Mouse (Mus musculus) forebrain, embryonic 16.5 days (tissue): ENCODE data around the gene Hist1h4k. TPM values are rescaled to one million over a fixed set of nuclear protein-coding genes. Genes with fewer than 3 reads are reported as not detected.
A peak's percentile ranks its signal among the peaks of the same experiment; 100 is the strongest.
"Not testable (repeated sequence)": the region's sequence is repeated elsewhere in the genome, so short reads cannot be mapped to it uniquely, and the experiment has no call there.

Source experiments
- ATAC-seq: fragments of 200-750 bp; cut with Nextera tagmentation; 2 replicates; pipeline ENCODE4 v1.8.0; 2017; ENCODE audit warnings: mild to moderate bottlenecking, moderate library complexity
- H3K27ac ChIP-seq: fragments of 300-500 bp; sonication (generic); 2 replicates; pipeline ENCODE4 v1.5.1; 2014; ENCODE audit warnings: low read length, control low read depth
- H3K27me3 ChIP-seq: fragments of 300-500 bp; sonication (generic); replicated peaks from 2 replicates; pipeline ENCODE4 v1.6.1; 2014; ENCODE audit warnings: low read length; ENCODE audit not compliant: control insufficient read depth, insufficient read depth
- H3K36me3 ChIP-seq: fragments of 300-500 bp; sonication (generic); 2 replicates; pipeline ENCODE4 v1.6.1; 2014; ENCODE audit not compliant: control insufficient read depth, insufficient read depth
- H3K4me1 ChIP-seq: fragments of 300-500 bp; sonication (generic); replicated peaks from 2 replicates; pipeline ENCODE4 v1.6.1; 2014; ENCODE audit warnings: low read length; ENCODE audit not compliant: control insufficient read depth, insufficient read depth
- H3K4me2 ChIP-seq: fragments of 300-500 bp; sonication (generic); 2 replicates; pipeline ENCODE4 v1.6.1; 2014; ENCODE audit warnings: mild to moderate bottlenecking, low read length, control low read depth
- H3K4me3 ChIP-seq: fragments of 300-500 bp; sonication (generic); replicated peaks from 2 replicates; pipeline ENCODE4 v1.5.1; 2014; ENCODE audit warnings: mild to moderate bottlenecking, low read length, control low read depth
- H3K9ac ChIP-seq: fragments of 300-500 bp; sonication (generic); replicated peaks from 2 replicates; pipeline ENCODE4 v1.6.1; 2014; ENCODE audit warnings: low read depth, low read length, control low read depth
- H3K9me3 ChIP-seq: fragments of 300-500 bp; sonication (generic); 2 replicates; pipeline ENCODE4 v1.6.1; 2016; ENCODE audit warnings: low read length; ENCODE audit not compliant: control insufficient read depth
- WGBS: fragments of 180-500 bp; shearing (Covaris S2); extraction: QIAGEN DNeasy Blood & Tissue Kit; methylation state at CpG from one replicate; pipeline ENCODE4 v1.1.7; 2014; 5-methylcytosine and 5-hydroxymethylcytosine counted together
- polyA plus RNA-seq: library from polyadenylated mRNA; unstranded; fragments of >200 nt; fragmentation: Nextera tagmentation; extraction: Ambion mirVana; gene quantifications from 2 replicates; pipeline ENCODE4 v1.2.1, GENCODE M21; 2015

The Hist1h4k gene
- polyA plus RNA-seq, 1 experiment from 2014 or later = 1.6 TPM

DNA sequence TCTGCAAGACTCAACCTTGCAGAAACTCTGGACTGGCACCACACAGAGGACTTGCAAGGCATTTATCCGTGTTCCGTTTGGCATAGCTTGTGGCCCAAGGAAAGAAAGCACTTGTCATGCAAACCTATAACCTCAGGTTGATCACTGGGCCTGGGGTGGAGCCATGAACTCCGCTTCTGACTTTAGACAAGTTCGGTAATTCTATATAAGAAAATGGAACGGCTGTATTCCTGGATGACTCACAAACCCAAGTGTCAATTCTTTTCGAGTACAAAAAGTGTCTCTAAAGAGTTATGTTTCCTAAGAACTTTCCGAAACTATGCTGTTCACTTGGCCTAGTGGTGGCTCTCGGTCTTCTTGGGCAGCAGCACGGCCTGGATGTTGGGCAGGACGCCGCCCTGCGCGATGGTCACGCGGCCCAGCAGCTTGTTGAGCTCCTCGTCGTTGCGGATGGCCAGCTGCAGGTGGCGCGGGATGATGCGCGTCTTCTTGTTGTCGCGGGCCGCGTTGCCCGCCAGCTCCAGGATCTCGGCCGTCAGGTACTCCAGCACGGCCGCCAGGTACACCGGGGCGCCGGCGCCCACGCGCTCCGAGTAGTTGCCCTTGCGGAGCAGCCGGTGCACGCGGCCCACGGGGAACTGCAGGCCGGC is 29.1 kb downstream of the Hist1h4k start:
- H3K36me3 ChIP-seq, H3K27me3 ChIP-seq, ATAC-seq, H3K9me3 ChIP-seq: not testable (repeated sequence)
- Histone ChIP-seq H3K4me3 (peak overlapping the region; percentile 49), H3K4me2 (peak overlapping the region; percentile 58), H3K27ac (peak overlapping the region; percentile 81), H3K9ac (peak overlapping the region; percentile 44; the same call in 1 of the 2 replicates), H3K4me1 (peaks cover 23% of the 10 kb centered on the region)
- WGBS = 2% methylated on average over 19 of the region's 44 CpGs

DNA sequence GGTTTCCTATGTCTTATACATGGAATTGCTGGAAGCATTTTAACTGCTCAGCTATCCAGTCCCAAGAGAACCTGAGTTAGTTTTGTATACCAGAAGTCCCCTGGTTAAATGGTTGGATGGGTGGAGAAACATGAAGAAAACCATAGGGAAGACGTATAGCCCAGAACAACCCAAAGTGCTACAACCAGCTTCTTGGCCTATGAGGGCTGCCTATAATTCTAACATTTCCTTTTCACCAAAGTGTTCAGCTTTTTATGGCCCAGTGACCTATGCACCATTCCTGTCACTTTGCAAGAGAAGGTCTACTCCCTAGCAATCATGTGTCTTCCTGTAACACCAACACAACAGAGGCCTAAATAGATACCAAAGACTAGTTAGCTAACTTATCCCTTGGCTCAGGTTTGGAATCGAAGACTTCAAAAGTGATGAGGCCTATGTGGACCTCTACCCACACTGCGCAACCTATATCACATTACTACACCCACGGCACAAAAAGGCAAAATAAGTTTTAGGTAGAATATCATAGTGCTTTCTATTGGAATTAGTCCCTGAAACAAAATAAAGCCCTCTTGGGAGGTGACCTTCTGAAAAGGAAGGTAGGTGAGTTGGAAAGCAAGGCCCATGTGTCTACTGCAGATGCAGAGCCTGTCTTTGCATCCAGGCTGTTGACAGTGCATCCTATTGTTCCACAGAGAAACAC is 31.8 kb downstream of the Hist1h4k start:
- ATAC-seq = no peak
- Histone ChIP-seq H3K36me3 (no peaks in the 10 kb centered on the region), H3K27ac (peak overlapping the region; percentile 78), H3K4me3 (peak overlapping the region; percentile 54), H3K4me1 (peaks cover 31% of the 10 kb centered on the region), H3K9ac (peak overlapping the region; percentile 61), H3K9me3 (no peaks in the 10 kb centered on the region), H3K27me3 (no peaks in the 10 kb centered on the region), H3K4me2 (peak overlapping the region; percentile 83)
- WGBS = 45% methylated on average over 4 of the region's 4 CpGs

DNA sequence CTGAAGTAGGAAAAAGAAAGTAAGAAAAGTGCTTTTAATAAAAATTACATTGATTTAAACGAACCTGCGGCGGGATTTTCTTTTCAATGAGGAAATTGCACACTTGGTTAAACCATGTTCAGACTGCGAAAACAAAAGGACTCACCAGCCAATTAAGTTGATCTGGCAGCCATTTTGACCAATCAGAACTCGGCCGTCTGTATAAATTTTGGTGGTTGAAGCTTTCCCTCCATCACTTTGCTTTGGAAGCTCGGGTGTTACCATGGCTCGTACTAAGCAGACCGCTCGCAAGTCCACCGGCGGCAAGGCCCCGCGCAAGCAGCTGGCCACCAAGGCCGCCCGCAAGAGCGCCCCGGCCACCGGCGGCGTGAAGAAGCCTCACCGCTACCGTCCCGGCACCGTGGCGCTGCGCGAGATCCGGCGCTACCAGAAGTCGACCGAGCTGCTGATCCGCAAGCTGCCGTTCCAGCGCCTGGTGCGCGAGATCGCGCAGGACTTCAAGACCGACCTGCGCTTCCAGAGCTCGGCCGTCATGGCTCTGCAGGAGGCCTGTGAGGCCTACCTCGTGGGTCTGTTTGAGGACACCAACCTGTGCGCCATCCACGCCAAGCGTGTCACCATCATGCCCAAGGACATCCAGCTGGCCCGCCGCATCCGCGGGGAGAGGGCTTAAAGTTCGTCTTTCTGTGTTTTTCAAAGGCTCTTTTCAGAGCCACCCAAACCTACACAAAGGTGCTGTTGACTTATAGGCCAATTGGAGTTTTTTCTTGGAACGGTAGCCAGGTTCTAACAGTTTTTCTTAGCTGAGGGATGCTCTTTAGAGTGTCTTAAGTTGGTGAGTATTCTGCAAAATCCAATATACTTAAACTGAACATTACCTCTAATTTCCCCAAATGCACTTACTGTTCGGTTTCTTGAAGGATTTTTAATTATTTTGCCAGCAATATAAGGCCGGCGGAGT is 32.6 kb downstream of the Hist1h4k start, which contains the start of gene Hist1h3h:
Gene Hist1h3h, plus strand, starts transcription at position 263 of the 961 bp plus-strand sequence.
- Histone ChIP-seq H3K27ac (peak within 1 kb of the TSS; percentile 97), H3K4me3 (peak within 1 kb of the TSS; percentile 54), H3K4me2 (peak within 1 kb of the TSS; percentile 98), H3K4me1 (peaks cover 29% of the 10 kb centered on the region), H3K9ac (peak within 1 kb of the TSS; percentile 71)
- not testable (repeated sequence) for H3K27me3 ChIP-seq, H3K9me3 ChIP-seq, H3K36me3 ChIP-seq
- peak; percentile 43 for ATAC-seq
- WGBS = under 1% methylated on average over 25 of the region's 56 CpGs

DNA sequence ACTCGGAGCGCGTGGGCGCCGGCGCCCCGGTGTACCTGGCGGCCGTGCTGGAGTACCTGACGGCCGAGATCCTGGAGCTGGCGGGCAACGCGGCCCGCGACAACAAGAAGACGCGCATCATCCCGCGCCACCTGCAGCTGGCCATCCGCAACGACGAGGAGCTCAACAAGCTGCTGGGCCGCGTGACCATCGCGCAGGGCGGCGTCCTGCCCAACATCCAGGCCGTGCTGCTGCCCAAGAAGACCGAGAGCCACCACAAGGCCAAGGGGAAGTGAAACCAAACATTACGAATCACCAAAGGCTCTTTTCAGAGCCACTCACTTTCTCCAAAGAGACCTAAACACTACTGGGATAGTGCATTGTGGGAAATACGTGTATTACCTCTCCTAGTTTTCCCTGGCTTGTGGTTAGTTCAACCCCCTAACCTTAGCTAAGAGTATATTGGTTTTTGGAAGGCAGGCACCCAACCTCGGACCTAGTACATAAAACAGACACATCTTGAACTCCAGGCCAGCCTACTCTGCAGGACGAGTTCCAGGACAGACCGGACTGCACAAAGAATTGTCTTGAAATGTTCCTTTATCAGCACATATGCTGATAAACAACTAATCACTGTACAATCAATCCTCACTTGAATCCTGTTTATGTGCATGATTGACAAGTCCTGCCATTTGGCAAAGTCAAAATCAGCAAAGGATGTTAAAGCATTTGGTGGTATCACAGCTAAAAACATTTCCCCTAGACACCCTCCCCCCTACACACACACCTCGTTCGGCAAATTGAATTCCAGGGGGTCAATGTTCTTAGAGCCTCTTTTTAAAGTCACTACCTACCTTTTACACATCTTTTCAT is 33.5 kb downstream of the Hist1h4k start:
- H3K36me3 ChIP-seq, H3K9me3 ChIP-seq, H3K27me3 ChIP-seq: not testable (repeated sequence)
- H3K27ac ChIP-seq = peak overlapping the region; percentile 97
- H3K4me2 ChIP-seq = peak overlapping the region; percentile 98
- under 1% methylated on average over 12 of the region's 38 CpGs for WGBS
- peak overlapping the region; percentile 71 for H3K9ac ChIP-seq
- ATAC-seq = peak; percentile 1; the same call in 1 of the 2 replicates
- H3K4me3 ChIP-seq = peak overlapping the region; percentile 54
- H3K4me1 ChIP-seq = peaks cover 25% of the 10 kb centered on the region

DNA sequence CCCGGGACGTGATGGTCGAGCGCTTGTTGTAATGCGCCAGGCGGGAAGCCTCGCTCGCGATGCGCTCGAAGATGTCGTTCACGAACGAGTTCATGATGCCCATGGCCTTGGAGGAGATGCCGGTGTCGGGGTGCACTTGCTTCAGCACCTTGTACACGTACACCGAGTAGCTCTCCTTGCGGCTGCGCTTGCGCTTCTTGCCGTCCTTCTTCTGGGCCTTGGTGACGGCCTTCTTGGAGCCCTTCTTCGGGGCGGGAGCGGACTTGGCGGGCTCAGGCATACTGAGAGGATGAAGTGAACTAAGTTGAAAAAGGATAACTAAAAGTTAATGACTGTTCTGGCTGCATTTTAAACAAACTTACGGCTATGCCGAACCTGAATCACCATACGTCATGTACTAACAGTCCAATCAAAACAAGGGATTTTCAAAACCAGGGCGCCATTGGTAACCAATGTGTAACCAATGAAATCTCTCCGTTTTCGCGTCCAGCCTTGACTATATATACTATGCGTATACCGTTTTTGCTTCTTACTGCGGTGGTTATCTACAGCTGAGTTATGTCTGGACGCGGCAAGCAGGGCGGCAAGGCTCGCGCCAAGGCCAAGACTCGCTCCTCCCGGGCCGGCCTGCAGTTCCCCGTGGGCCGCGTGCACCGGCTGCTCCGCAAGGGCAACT is 34.3 kb downstream of the Hist1h4k start, which contains the start of the genes Hist1h2bl and Hist1h2ai:
Gene Hist1h2bl, minus strand, starts transcription at position 280 of the 676 bp plus-strand sequence.
Gene Hist1h2ai, plus strand, starts transcription at position 559 of the 676 bp plus-strand sequence.
- H3K4me3 ChIP-seq = peak within 1 kb of the TSS; percentile 54
- not testable (repeated sequence) for H3K9me3 ChIP-seq, H3K27me3 ChIP-seq, H3K36me3 ChIP-seq
- peaks cover 25% of the 10 kb centered on the region for H3K4me1 ChIP-seq
- peak within 1 kb of the TSS; percentile 98 for H3K4me2 ChIP-seq
- WGBS = under 1% methylated on average over 25 of the region's 50 CpGs
- peak within 1 kb of the TSS; percentile 71 for H3K9ac ChIP-seq
- peak within 1 kb of the TSS; percentile 97 for H3K27ac ChIP-seq
- peak; percentile 94 for ATAC-seq

DNA sequence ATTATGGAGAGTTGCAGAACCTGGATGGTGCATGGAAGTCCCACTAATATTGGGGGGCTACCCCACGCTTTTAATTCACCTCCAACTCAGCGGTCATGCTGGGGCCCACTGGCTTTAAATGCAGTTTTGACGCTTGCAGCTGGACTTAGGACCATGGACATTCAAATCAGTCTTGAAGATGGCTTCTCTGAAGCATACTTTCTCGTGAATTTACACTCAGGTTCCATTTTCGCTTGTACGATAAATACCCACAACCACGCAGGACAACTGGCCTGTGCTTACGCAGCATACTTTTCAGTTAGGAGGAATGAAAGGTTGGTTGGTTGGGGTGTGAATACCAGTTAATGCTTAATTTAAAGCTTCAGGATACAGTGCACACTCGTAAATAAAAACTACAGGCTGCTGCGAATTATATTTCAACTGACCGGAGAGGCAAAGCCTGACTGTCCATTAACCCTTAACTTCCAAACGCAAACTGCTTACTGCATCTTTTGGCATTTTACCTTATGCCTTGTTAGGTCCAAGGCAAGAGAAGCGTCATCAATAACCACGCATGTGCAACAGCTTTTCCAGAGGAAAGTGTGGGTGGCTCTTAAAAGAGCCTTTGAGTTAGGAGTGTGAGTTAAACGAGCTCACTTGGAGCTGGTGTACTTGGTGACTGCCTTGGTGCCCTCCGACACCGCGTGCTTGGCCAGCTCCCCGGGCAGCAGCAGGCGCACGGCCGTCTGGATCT is 35.0 kb downstream of the Hist1h4k start:
- Histone ChIP-seq H3K36me3 (no peaks in the 10 kb centered on the region), H3K27me3 (no peaks in the 10 kb centered on the region), H3K4me3 (peak overlapping the region; percentile 42), H3K9me3 (no peaks in the 10 kb centered on the region), H3K27ac (peak overlapping the region; percentile 79), H3K4me1 (peaks cover 23% of the 10 kb centered on the region), H3K4me2 (peak overlapping the region; percentile 70), H3K9ac (peak overlapping the region; percentile 55)
- under 1% methylated on average over 22 of the region's 22 CpGs for WGBS
- ATAC-seq = no peak

DNA sequence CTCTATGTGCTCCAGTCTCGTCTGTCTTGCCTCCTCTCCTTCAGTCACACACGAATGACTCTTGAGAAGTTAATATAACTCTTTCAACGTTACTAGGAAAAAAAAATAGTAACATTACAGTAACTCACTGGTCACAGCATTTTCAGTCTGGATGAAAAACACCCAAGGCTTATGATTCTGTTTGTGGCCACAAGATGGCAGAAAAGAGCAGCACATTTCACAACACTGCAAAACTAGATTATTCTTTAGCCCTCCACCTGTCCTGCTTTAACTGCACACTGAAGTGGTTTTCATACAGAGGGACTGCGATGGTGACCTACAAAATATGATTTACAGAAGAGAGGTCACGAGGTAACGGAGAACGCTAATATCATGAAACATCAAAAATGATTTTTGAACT is 35.6 kb downstream of the Hist1h4k start:
- Histone ChIP-seq H3K9me3 (no peaks in the 10 kb centered on the region), H3K4me3 (peak overlapping the region; percentile 42), H3K4me1 (peaks cover 23% of the 10 kb centered on the region), H3K36me3 (no peaks in the 10 kb centered on the region), H3K27me3 (no peaks in the 10 kb centered on the region), H3K4me2 (peak overlapping the region; percentile 70), H3K27ac (peak overlapping the region; percentile 79; the same call in 1 of the 2 replicates), H3K9ac (peak overlapping the region; percentile 55; the same call in 1 of the 2 replicates)
- WGBS = under 1% methylated on average over 7 of the region's 7 CpGs
- ATAC-seq = no peak
